9 mouse cellular contexts compared by ENCODE assay signal in the genomic region with DNA sequence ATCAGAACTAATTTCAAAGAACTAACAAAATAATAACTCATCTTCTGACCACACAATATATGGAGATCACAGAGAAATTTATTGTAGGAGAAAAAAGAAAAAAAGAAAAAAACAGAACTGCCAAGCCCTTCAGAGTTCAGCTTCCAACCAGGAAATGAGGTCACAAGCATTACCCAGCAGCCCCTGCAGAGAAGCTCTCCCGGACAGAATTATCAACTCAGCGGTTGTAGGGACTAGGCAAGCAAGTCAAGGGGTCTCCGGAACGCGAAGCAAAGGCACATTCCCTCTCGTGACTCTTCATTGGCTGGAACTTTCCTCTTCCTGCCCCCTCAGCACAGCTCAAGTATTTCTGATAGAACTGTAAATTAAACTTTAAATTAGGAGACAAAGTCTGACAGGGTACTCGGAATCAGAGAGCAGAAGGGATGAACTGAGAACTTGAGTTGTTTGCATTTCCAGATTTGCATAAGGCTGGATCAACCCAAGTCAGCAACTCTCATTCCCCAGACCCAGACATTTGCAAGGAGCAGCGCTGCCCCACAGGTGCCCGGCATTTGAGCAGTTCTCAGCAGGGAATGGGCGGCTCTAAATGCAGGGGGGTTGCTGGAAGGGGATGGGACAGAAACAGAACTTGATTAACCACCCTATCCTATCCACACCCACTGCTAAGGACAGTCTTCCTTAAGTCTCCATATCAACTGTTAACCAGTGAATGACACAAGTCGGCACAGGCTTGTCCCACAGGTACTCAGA. TPM values are rescaled to one million over a fixed set of nuclear protein-coding genes. Genes with fewer than 3 reads are reported as not detected.
DNase-seq lines count a peak whose midpoint lies in the region; ATAC-seq and TF ChIP-seq lines count a peak whose summit lies in the region.
"Had no signal": no experiment of that assay in that cellular context is flagged by ENCODE, and none has a peak within 500 bp of the region (broad histone marks: within the 10 kb centered on the region; RNA-seq: fewer than 3 reads in every experiment).

No protein-coding gene starts in this region.

- peaks cover 24% of the 10 kb centered on the region for H3K27me3 ChIP-seq in neural tube, embryonic 11.5 days (ENCODE audit: control insufficient read depth, insufficient read depth, low read length)
- H3K27me3 ChIP-seq in forebrain, embryonic 13.5 days, result peaks cover 43% of the 10 kb centered on the region
- H3K27me3 ChIP-seq in limb, embryonic 14.5 days (ENCODE audit: control insufficient read depth, insufficient read depth, low read length), result peaks cover 42% of the 10 kb centered on the region
- no peaks in the 10 kb centered on the region for H3K27me3 ChIP-seq in stomach, postnatal 0 days (ENCODE audit: control insufficient read depth, insufficient read depth, low read length)

- H3K9me3 ChIP-seq in neural tube, embryonic 11.5 days (ENCODE audit: control insufficient read depth, low read length), result no peaks in the 10 kb centered on the region
- no peaks in the 10 kb centered on the region for H3K9me3 ChIP-seq in forebrain, embryonic 13.5 days (replicated peaks)
- no peaks in the 10 kb centered on the region for H3K9me3 ChIP-seq in limb, embryonic 14.5 days (ENCODE audit: control insufficient read depth, low read length)
- no peaks in the 10 kb centered on the region for H3K9me3 ChIP-seq in stomach, postnatal 0 days (ENCODE audit: control insufficient read depth, low read length)

- WGBS in neural tube, embryonic 11.5 days, result 4% methylated on average over 11 of the region's 11 CpGs
- WGBS in forebrain, embryonic 13.5 days, result 9% methylated on average over 11 of the region's 11 CpGs
- WGBS in limb, embryonic 14.5 days, result 5% methylated on average over 11 of the region's 11 CpGs
- WGBS in stomach, postnatal 0 days, result 16% methylated on average over 11 of the region's 11 CpGs

- peaks cover 4% of the 10 kb centered on the region; the same call in 1 of the 2 replicates for H3K4me1 ChIP-seq in neural tube, embryonic 11.5 days (ENCODE audit: control insufficient read depth, insufficient read depth, low read length)
- H3K4me1 ChIP-seq in forebrain, embryonic 13.5 days, result peaks cover 22% of the 10 kb centered on the region
- no peaks in the 10 kb centered on the region for H3K4me1 ChIP-seq in limb, embryonic 14.5 days (ENCODE audit: control insufficient read depth, insufficient read depth, low read length)
- H3K4me1 ChIP-seq in stomach, postnatal 0 days (replicated peaks; ENCODE audit: control insufficient read depth, insufficient read depth), result no peaks in the 10 kb centered on the region

- no peak for TF ChIP-seq CTCF in stomach, postnatal 0 days (IDR thresholded peaks at IDR 0.05; ENCODE audit: low read depth)

- TF ChIP-seq POLR2A in limb, embryonic 14.5 days (IDR thresholded peaks at IDR 0.05; ENCODE audit: borderline replicate concordance, extremely low read depth, insufficient read depth, insufficient read length), result no peak

- H3K36me3 ChIP-seq in neural tube, embryonic 11.5 days (ENCODE audit: control insufficient read depth, insufficient read depth, low read length), result no peaks in the 10 kb centered on the region
- H3K36me3 ChIP-seq in forebrain, embryonic 13.5 days (ENCODE audit: poor library complexity, severe bottlenecking), result no peaks in the 10 kb centered on the region
- H3K36me3 ChIP-seq in limb, embryonic 14.5 days (ENCODE audit: control insufficient read depth, insufficient read depth, low read length), result no peaks in the 10 kb centered on the region
- no peaks in the 10 kb centered on the region for H3K36me3 ChIP-seq in stomach, postnatal 0 days (ENCODE audit: control insufficient read depth, insufficient read depth, low read length)

- H3K4me3 ChIP-seq in neural tube, embryonic 11.5 days (ENCODE audit: low read depth, low read length), result no peak overlapping the region
- peak overlapping the region; percentile 43; the same call in 1 of the 2 replicates for H3K4me3 ChIP-seq in forebrain, embryonic 13.5 days
- peak overlapping the region; percentile 37; the same call in 1 of the 2 replicates for H3K4me3 ChIP-seq in limb, embryonic 14.5 days (replicated peaks; ENCODE audit: low read length)
- H3K4me3 ChIP-seq in stomach, postnatal 0 days (ENCODE audit: low read depth, low read length), result no peak overlapping the region

- H3K4me2 ChIP-seq in neural tube, embryonic 11.5 days (ENCODE audit: low read depth), result peak overlapping the region; percentile 87
- peak overlapping the region; percentile 76 for H3K4me2 ChIP-seq in forebrain, embryonic 13.5 days
- H3K4me2 ChIP-seq in limb, embryonic 14.5 days (replicated peaks; ENCODE audit: low read depth, low read length, severe bottlenecking), result peak overlapping the region; percentile 71; the same call in 1 of the 2 replicates
- peak overlapping the region; percentile 70 for H3K4me2 ChIP-seq in stomach, postnatal 0 days (replicated peaks; ENCODE audit: low read depth)

- no peak overlapping the region for H3K27ac ChIP-seq in neural tube, embryonic 11.5 days (ENCODE audit: low read depth, low read length)
- H3K27ac ChIP-seq in forebrain, embryonic 13.5 days, result no peak overlapping the region
- no peak overlapping the region for H3K27ac ChIP-seq in limb, embryonic 14.5 days (replicated peaks; ENCODE audit: low read depth, low read length)
- peak overlapping the region; percentile 75 for H3K27ac ChIP-seq in stomach, postnatal 0 days (replicated peaks)

- no peak for ATAC-seq in neural tube, embryonic 11.5 days (ENCODE audit: insufficient read depth, low FRiP score, low TSS enrichment)
- ATAC-seq in forebrain, embryonic 13.5 days, result no peak
- no peak for ATAC-seq in limb, embryonic 14.5 days (ENCODE audit: low FRiP score, low read depth)
- ATAC-seq in stomach, postnatal 0 days (ENCODE audit: low FRiP score, low TSS enrichment), result no peak
- ATAC-seq in activated CD4-positive, CD25-positive, alpha-beta regulatory T cell, adult 4 months, result no peak

- DNase-seq in neural tube, embryonic 11.5 days (ENCODE audit: low spot score), result no peak
- no peak for DNase-seq in neural tube, embryonic 10.5 days (ENCODE audit: extremely low spot score, low spot score)
- no peak for DNase-seq in limb, embryonic 14.5 days (ENCODE audit: low spot score)
- no peak for DNase-seq in stomach, postnatal 0 days (ENCODE audit: low spot score)
- no peak for DNase-seq in adrenal gland, postnatal 25 days
- no peak for DNase-seq in right cerebral cortex, postnatal 25 days

- TF ChIP-seq EP300 in stomach, postnatal 0 days (optimal IDR thresholded peaks at IDR 0.05), result no peak

- H3K9ac ChIP-seq in neural tube, embryonic 11.5 days (ENCODE audit: low read length), result no peak overlapping the region
- H3K9ac ChIP-seq in forebrain, embryonic 13.5 days, result no peak overlapping the region
- H3K9ac ChIP-seq in limb, embryonic 14.5 days (ENCODE audit: low read depth, low read length, severe bottlenecking), result no peak overlapping the region
- no peak overlapping the region for H3K9ac ChIP-seq in stomach, postnatal 0 days (ENCODE audit: low read length)

RNA-seq across cellular contexts. Expression of a gene that starts 8.3 kb away (rescaled TPM):
- 0.53 and 0.74 TPM in 2 replicates for polyA plus RNA-seq in neural tube, embryonic 11.5 days (2014; fragmentation: Nextera tagmentation; extraction: Ambion mirVana)
- 3.5 and 3.9 TPM in 2 replicates for polyA plus RNA-seq in forebrain, embryonic 13.5 days (2015; fragmentation: Nextera tagmentation; extraction: Ambion mirVana)
- 149 and 235 TPM in 2 replicates for polyA plus RNA-seq in limb, embryonic 14.5 days (2012; rRNA removed)
- polyA plus RNA-seq in limb, embryonic 14.5 days (2014; fragmentation: Nextera tagmentation; extraction: Ambion mirVana), result 167 and 206 TPM in 2 replicates
- 588 and 700 TPM in 2 replicates for polyA plus RNA-seq in stomach, postnatal 0 days (2015; fragmentation: Nextera tagmentation; extraction: Ambion mirVana)
- not detected for polyA plus RNA-seq in activated CD4-positive, CD25-positive, alpha-beta regulatory T cell, adult 4 months (2017; shearing (Covaris generic))
- total RNA-seq in adrenal gland, postnatal 25 days (2021), result 0.15 and 0.48 TPM in 2 replicates

RNA-seq across cellular contexts. Expression of a gene that starts 10.7 kb away (rescaled TPM):
- polyA plus RNA-seq in neural tube, embryonic 11.5 days (2014; fragmentation: Nextera tagmentation; extraction: Ambion mirVana), result not detected in 2 replicates
- 0.19 and 0.65 TPM in 2 replicates for polyA plus RNA-seq in forebrain, embryonic 13.5 days (2015; fragmentation: Nextera tagmentation; extraction: Ambion mirVana)
- polyA plus RNA-seq in limb, embryonic 14.5 days (2012; rRNA removed), result 10.0 and 19.9 TPM in 2 replicates
- polyA plus RNA-seq in limb, embryonic 14.5 days (2014; fragmentation: Nextera tagmentation; extraction: Ambion mirVana), result 16.4 and 32.8 TPM in 2 replicates
- polyA plus RNA-seq in stomach, postnatal 0 days (2015; fragmentation: Nextera tagmentation; extraction: Ambion mirVana), result 5.1 and 5.3 TPM in 2 replicates
- polyA plus RNA-seq in activated CD4-positive, CD25-positive, alpha-beta regulatory T cell, adult 4 months (2017; shearing (Covaris generic)), result not detected
- not detected in 2 replicates for total RNA-seq in adrenal gland, postnatal 25 days (2021)

RNA-seq across cellular contexts. Expression of a gene that starts 33.9 kb away (rescaled TPM):
- polyA plus RNA-seq in neural tube, embryonic 11.5 days (2014; fragmentation: Nextera tagmentation; extraction: Ambion mirVana), result not detected in 2 replicates
- not detected in 2 replicates for polyA plus RNA-seq in forebrain, embryonic 13.5 days (2015; fragmentation: Nextera tagmentation; extraction: Ambion mirVana)
- polyA plus RNA-seq in limb, embryonic 14.5 days (2012; rRNA removed), result not detected in 2 replicates
- polyA plus RNA-seq in limb, embryonic 14.5 days (2014; fragmentation: Nextera tagmentation; extraction: Ambion mirVana), result 0.08 TPM in 1 of 2 replicates, not detected in the other
- polyA plus RNA-seq in stomach, postnatal 0 days (2015; fragmentation: Nextera tagmentation; extraction: Ambion mirVana), result 1.9 and 2.2 TPM in 2 replicates
- not detected for polyA plus RNA-seq in activated CD4-positive, CD25-positive, alpha-beta regulatory T cell, adult 4 months (2017; shearing (Covaris generic))
- not detected in 2 replicates for total RNA-seq in adrenal gland, postnatal 25 days (2021)
- total RNA-seq: layer of hippocampus, postnatal 14 days had no signal

RNA-seq across cellular contexts. Expression of a gene that starts 40.9 kb away (rescaled TPM):
- not detected in 2 replicates for polyA plus RNA-seq in neural tube, embryonic 11.5 days (2014; fragmentation: Nextera tagmentation; extraction: Ambion mirVana)
- not detected in 2 replicates for polyA plus RNA-seq in forebrain, embryonic 13.5 days (2015; fragmentation: Nextera tagmentation; extraction: Ambion mirVana)
- polyA plus RNA-seq in limb, embryonic 14.5 days (2012; rRNA removed), result 0.37 and 0.45 TPM in 2 replicates
- polyA plus RNA-seq in limb, embryonic 14.5 days (2014; fragmentation: Nextera tagmentation; extraction: Ambion mirVana), result 0.34 and 0.46 TPM in 2 replicates
- not detected in 2 replicates for polyA plus RNA-seq in stomach, postnatal 0 days (2015; fragmentation: Nextera tagmentation; extraction: Ambion mirVana)
- polyA plus RNA-seq in activated CD4-positive, CD25-positive, alpha-beta regulatory T cell, adult 4 months (2017; shearing (Covaris generic)), result not detected
- not detected in 2 replicates for total RNA-seq in adrenal gland, postnatal 25 days (2021)

RNA-seq across cellular contexts. Expression of a gene that starts 56.7 kb away (rescaled TPM):
- polyA plus RNA-seq in neural tube, embryonic 11.5 days (2014; fragmentation: Nextera tagmentation; extraction: Ambion mirVana), result not detected in 2 replicates
- 0.59 and 0.66 TPM in 2 replicates for polyA plus RNA-seq in forebrain, embryonic 13.5 days (2015; fragmentation: Nextera tagmentation; extraction: Ambion mirVana)
- 0.03 and 0.04 TPM in 2 replicates for polyA plus RNA-seq in limb, embryonic 14.5 days (2012; rRNA removed)
- polyA plus RNA-seq in limb, embryonic 14.5 days (2014; fragmentation: Nextera tagmentation; extraction: Ambion mirVana), result not detected in 2 replicates
- not detected in 2 replicates for polyA plus RNA-seq in stomach, postnatal 0 days (2015; fragmentation: Nextera tagmentation; extraction: Ambion mirVana)
- polyA plus RNA-seq in activated CD4-positive, CD25-positive, alpha-beta regulatory T cell, adult 4 months (2017; shearing (Covaris generic)), result not detected
- not detected in 2 replicates for total RNA-seq in adrenal gland, postnatal 25 days (2021)

Comparison
In these comparisons a context has a peak if more than half of its experiments do, and no peak if none do; other contexts are left out.
1. H3K4me3 ChIP-seq: peak in forebrain, embryonic 13.5 days (single experiment) and limb, embryonic 14.5 days (single experiment); none in neural tube, embryonic 11.5 days (single experiment) and stomach, postnatal 0 days (single experiment).
2. RNA of a gene that starts 8.3 kb away (polyA plus RNA-seq): 588 to 700 TPM in stomach, postnatal 0 days and 149 to 235 TPM in limb, embryonic 14.5 days; 3.5 to 3.9 TPM in forebrain, embryonic 13.5 days, 0.53 to 0.74 TPM in neural tube, embryonic 11.5 days and not detected in activated CD4-positive, CD25-positive, alpha-beta regulatory T cell, adult 4 months; every median in the first group is over 10 times any median in the second.
3. Peak in every context shown above with its lines, with median percentiles within 50 percentile points of each other: H3K4me2 ChIP-seq.